Mouse (Mus musculus) midbrain, embryonic 15.5 days (tissue): Measurements from ENCODE around the gene Kdm2b. TPM values are rescaled to one million over a fixed set of nuclear protein-coding genes. Genes with fewer than 3 reads are reported as not detected.
A peak's percentile ranks its signal among the peaks of the same experiment; 100 is the strongest.

Source experiments
- ATAC-seq: fragments of 200-750 bp; cut with Nextera tagmentation; replicated peaks from 2 replicates; pipeline ENCODE4 v1.8.0; 2017; ENCODE audit warnings: moderate TSS enrichment
- H3K27ac ChIP-seq: fragments of 300-500 bp; sonication (generic); 2 replicates; pipeline ENCODE4 v1.5.1; 2015; ENCODE audit warnings: mild to moderate bottlenecking, inconsistent platforms
- H3K27me3 ChIP-seq: fragments of 300-500 bp; sonication (generic); replicated peaks from 2 replicates; pipeline ENCODE4 v1.6.1; 2015; ENCODE audit warnings: inconsistent platforms
- H3K36me3 ChIP-seq: fragments of 300-500 bp; sonication (generic); replicated peaks from 2 replicates; pipeline ENCODE4 v1.6.1; 2015; ENCODE audit warnings: inconsistent platforms
- H3K4me1 ChIP-seq: fragments of 300-500 bp; sonication (generic); 2 replicates; pipeline ENCODE4 v1.6.1; 2015; ENCODE audit warnings: inconsistent platforms
- H3K4me2 ChIP-seq: fragments of 300-500 bp; sonication (generic); 2 replicates; pipeline ENCODE4 v1.6.1; 2015; ENCODE audit warnings: inconsistent platforms, mild to moderate bottlenecking, moderate library complexity
- H3K4me3 ChIP-seq: fragments of 300-500 bp; sonication (generic); 2 replicates; pipeline ENCODE4 v1.5.1; 2015; ENCODE audit warnings: mild to moderate bottlenecking, inconsistent platforms
- H3K9ac ChIP-seq: fragments of 300-500 bp; sonication (generic); 2 replicates; pipeline ENCODE4 v1.6.1; 2015; ENCODE audit warnings: mild to moderate bottlenecking, inconsistent platforms
- H3K9me3 ChIP-seq: fragments of 300-500 bp; sonication (generic); 2 replicates; pipeline ENCODE4 v1.6.1; 2016; ENCODE audit warnings: inconsistent platforms
- WGBS: fragments of 180-500 bp; shearing (Covaris S2); methylation state at CpG from one replicate; pipeline ENCODE4 v1.1.7; 2015; ENCODE audit warnings: mixed read lengths; 5-methylcytosine and 5-hydroxymethylcytosine counted together
- polyA plus RNA-seq: library from polyadenylated mRNA; unstranded; fragments of >200 nt; fragmentation: Nextera tagmentation; extraction: Ambion mirVana; gene quantifications from 2 replicates; pipeline ENCODE4 v1.2.1, GENCODE M21; 2015

Gene Kdm2b
- 115 and 123 TPM in 2 replicates for polyA plus RNA-seq

GRCm38 (mm10) chr5:122989551-122990330, at the start of gene Kdm2b:
Kdm2b (minus strand) TSS chr5:122989823.
- Histone ChIP-seq H3K4me3 (peak within 1 kb of the TSS; percentile 73), H3K36me3 (no peaks in the 10 kb centered on the region), H3K9me3 (no peaks in the 10 kb centered on the region), H3K27me3 (no peaks in the 10 kb centered on the region), H3K9ac (peak within 1 kb of the TSS; percentile 54), H3K4me1 (peaks cover 54% of the 10 kb centered on the region), H3K27ac (peak within 1 kb of the TSS; percentile 79), H3K4me2 (peak within 1 kb of the TSS; percentile 97)
- peak; percentile 37 for ATAC-seq
- 3% methylated on average over 15 of the region's 15 CpGs for WGBS

GRCm38 (mm10) chr5:123039120-123039752, 49.6 kb upstream of the Kdm2b start:
- Histone ChIP-seq H3K9ac (no peak overlapping the region), H3K4me2 (peak overlapping the region; percentile 45), H3K9me3 (no peaks in the 10 kb centered on the region), H3K36me3 (no peaks in the 10 kb centered on the region), H3K27me3 (no peaks in the 10 kb centered on the region; the same call in 1 of the 2 replicates), H3K4me1 (peaks cover 6% of the 10 kb centered on the region; the same call in 1 of the 2 replicates), H3K27ac (no peak overlapping the region), H3K4me3 (peak overlapping the region; percentile 18; the same call in 1 of the 2 replicates)
- ATAC-seq, result no peak
- 4% methylated on average over 25 of the region's 25 CpGs for WGBS

GRCm38 (mm10) chr5:123038115-123038514, 48.5 kb upstream of the Kdm2b start:
- WGBS, result 82% methylated on average over 5 of the region's 5 CpGs
- no peak overlapping the region for H3K27ac ChIP-seq
- H3K4me3 ChIP-seq, result no peak overlapping the region
- ATAC-seq, result no peak
- no peaks in the 10 kb centered on the region for H3K9me3 ChIP-seq
- H3K4me2 ChIP-seq, result no peak overlapping the region
- no peaks in the 10 kb centered on the region; the same call in 1 of the 2 replicates for H3K27me3 ChIP-seq
- peaks cover 6% of the 10 kb centered on the region; the same call in 1 of the 2 replicates for H3K4me1 ChIP-seq
- H3K36me3 ChIP-seq, result no peaks in the 10 kb centered on the region
- H3K9ac ChIP-seq, result no peak overlapping the region

GRCm38 (mm10) chr5:123035564-123035963, 45.9 kb upstream of the Kdm2b start:
- 34% methylated on average over 6 of the region's 6 CpGs for WGBS
- no peak overlapping the region for H3K4me3 ChIP-seq

GRCm38 (mm10) chr5:123035089-123035488, 45.5 kb upstream of the Kdm2b start:
- Histone ChIP-seq H3K4me1 (peaks cover 6% of the 10 kb centered on the region; the same call in 1 of the 2 replicates), H3K4me3 (no peak overlapping the region), H3K36me3 (no peaks in the 10 kb centered on the region), H3K27me3 (no peaks in the 10 kb centered on the region; the same call in 1 of the 2 replicates), H3K9me3 (no peaks in the 10 kb centered on the region), H3K9ac (no peak overlapping the region), H3K4me2 (no peak overlapping the region), H3K27ac (no peak overlapping the region)
- 84% methylated on average over 4 of the region's 4 CpGs for WGBS
- ATAC-seq, result no peak

More at GRCm38 (mm10) chr5:123035564-123035963, 45.9 kb upstream of the Kdm2b start:
- H3K9ac ChIP-seq, result no peak overlapping the region
- H3K27ac ChIP-seq, result no peak overlapping the region
- no peaks in the 10 kb centered on the region; the same call in 1 of the 2 replicates for H3K27me3 ChIP-seq
- no peak for ATAC-seq
- no peak overlapping the region for H3K4me2 ChIP-seq
- H3K36me3 ChIP-seq, result no peaks in the 10 kb centered on the region
- no peaks in the 10 kb centered on the region for H3K9me3 ChIP-seq
- peaks cover 6% of the 10 kb centered on the region; the same call in 1 of the 2 replicates for H3K4me1 ChIP-seq

- Histone ChIP-seq H3K9me3 (no peaks in the 10 kb centered on the region), H3K36me3 (0 out of 2 replicates have a peak, but pooled peaks cover 3% of the 10 kb centered on the region), H3K4me2 (no peak overlapping the region), H3K4me1 (no peaks in the 10 kb centered on the region), H3K27me3 (no peaks in the 10 kb centered on the region), H3K27ac (no peak overlapping the region), H3K4me3 (no peak overlapping the region), H3K9ac (no peak overlapping the region)
- no peak for ATAC-seq
- 71% methylated on average over 7 of the region's 7 CpGs for WGBS
Observed at GRCm38 (mm10) chr5:123033646-123034160, 44.1 kb upstream of the Kdm2b start.

- H3K36me3 ChIP-seq, result 0 out of 2 replicates have a peak, but pooled peaks cover 3% of the 10 kb centered on the region
- WGBS, result 97% methylated on average over 3 of the region's 3 CpGs
- no peaks in the 10 kb centered on the region for H3K4me1 ChIP-seq
- H3K9ac ChIP-seq, result no peak overlapping the region
- no peaks in the 10 kb centered on the region for H3K9me3 ChIP-seq
- H3K4me3 ChIP-seq, result no peak overlapping the region
- no peak overlapping the region for H3K27ac ChIP-seq
- no peak overlapping the region for H3K4me2 ChIP-seq
- no peak for ATAC-seq
- H3K27me3 ChIP-seq, result no peaks in the 10 kb centered on the region
Observed at GRCm38 (mm10) chr5:123031312-123031711, 41.7 kb upstream of the Kdm2b start.

- Histone ChIP-seq H3K4me1 (no peaks in the 10 kb centered on the region), H3K27me3 (no peaks in the 10 kb centered on the region), H3K4me3 (no peak overlapping the region), H3K9ac (no peak overlapping the region), H3K27ac (no peak overlapping the region), H3K36me3 (0 out of 2 replicates have a peak, but pooled peaks cover 3% of the 10 kb centered on the region), H3K4me2 (no peak overlapping the region), H3K9me3 (no peaks in the 10 kb centered on the region)
- WGBS, result 92% methylated on average over 7 of the region's 7 CpGs
- ATAC-seq, result no peak
Observed at GRCm38 (mm10) chr5:123029729-123030128, 40.1 kb upstream of the Kdm2b start.

GRCm38 (mm10) chr5:123027436-123027835, 37.8 kb upstream of the Kdm2b start:
- H3K4me1 ChIP-seq, result no peaks in the 10 kb centered on the region
- no peak for ATAC-seq
- no peak overlapping the region for H3K4me2 ChIP-seq
- 0 out of 2 replicates have a peak, but pooled peaks cover 3% of the 10 kb centered on the region for H3K36me3 ChIP-seq
- no peaks in the 10 kb centered on the region for H3K9me3 ChIP-seq
- H3K27me3 ChIP-seq, result no peaks in the 10 kb centered on the region
- no peak overlapping the region for H3K27ac ChIP-seq
- WGBS, result 78% methylated on average over 6 of the region's 6 CpGs
- H3K9ac ChIP-seq, result no peak overlapping the region
- no peak overlapping the region for H3K4me3 ChIP-seq

GRCm38 (mm10) chr5:123026414-123026813, 36.8 kb upstream of the Kdm2b start:
- no peak for ATAC-seq
- Histone ChIP-seq H3K27me3 (no peaks in the 10 kb centered on the region), H3K36me3 (0 out of 2 replicates have a peak, but pooled peaks cover 3% of the 10 kb centered on the region), H3K4me3 (no peak overlapping the region), H3K27ac (no peak overlapping the region), H3K4me1 (no peaks in the 10 kb centered on the region), H3K4me2 (no peak overlapping the region), H3K9ac (no peak overlapping the region), H3K9me3 (no peaks in the 10 kb centered on the region)
- WGBS, result 64% methylated on average over 6 of the region's 6 CpGs

- Histone ChIP-seq H3K4me3 (no peak overlapping the region), H3K36me3 (0 out of 2 replicates have a peak, but pooled peaks cover 3% of the 10 kb centered on the region), H3K9me3 (no peaks in the 10 kb centered on the region), H3K4me2 (no peak overlapping the region), H3K9ac (no peak overlapping the region), H3K27ac (no peak overlapping the region), H3K27me3 (no peaks in the 10 kb centered on the region), H3K4me1 (0 out of 2 replicates have a peak, but pooled peaks cover 1% of the 10 kb centered on the region)
- ATAC-seq, result no peak
- 89% methylated on average over 9 of the region's 9 CpGs for WGBS
Observed at GRCm38 (mm10) chr5:123024965-123025573, 35.4 kb upstream of the Kdm2b start.

- Histone ChIP-seq H3K9ac (no peak overlapping the region), H3K4me1 (peaks cover 9% of the 10 kb centered on the region), H3K9me3 (no peaks in the 10 kb centered on the region), H3K4me2 (no peak overlapping the region), H3K4me3 (no peak overlapping the region), H3K27ac (no peak overlapping the region), H3K36me3 (no peaks in the 10 kb centered on the region), H3K27me3 (no peaks in the 10 kb centered on the region)
- no peak for ATAC-seq
- 91% methylated on average over 6 of the region's 6 CpGs for WGBS
Observed at GRCm38 (mm10) chr5:123024312-123024711, 34.7 kb upstream of the Kdm2b start.
